Mouse (Mus musculus): ENCODE measurements around the gene Tent4b.
"Not testable (repeated sequence)": the region's sequence is repeated elsewhere in the genome, so short reads cannot be mapped to it uniquely, and the experiment has no call there.

Tent4b gene

GRCm38 (mm10) chr8:88198945-88199571 is at the start of gene Tent4b:
Gene Tent4b (plus strand): TSS chr8:88199213.
- in situ Hi-C loops (cut with MboI; ENCODE audit: low pct_unique_long_range_greater_than_20kb in 1 of 2, low sequenced_read_pairs in 2 of 2, unreplicated experiment in 1 of 2): no loop called here

DNA sequence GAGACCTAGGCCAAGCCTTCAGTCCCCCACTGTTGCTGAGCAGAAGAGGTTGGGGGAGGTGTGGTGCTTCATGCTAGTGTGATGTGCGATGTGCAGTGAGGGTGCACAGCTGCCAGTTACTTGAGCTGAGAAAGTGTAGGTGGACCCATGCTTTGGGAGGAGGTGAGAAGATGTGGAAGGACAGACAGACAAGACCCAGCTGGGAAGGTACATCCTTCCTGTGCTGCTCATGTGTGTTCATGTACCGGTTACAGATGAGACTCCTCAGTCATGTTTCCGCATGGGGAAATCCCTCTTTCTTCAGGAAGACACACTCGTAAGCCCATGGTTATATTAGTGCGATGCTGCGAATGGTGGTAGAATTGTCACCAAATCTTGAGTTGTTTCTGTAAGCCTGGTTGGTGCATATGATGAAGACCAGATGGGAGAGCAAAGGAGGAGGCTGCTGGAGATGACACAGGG is 48.1 kb upstream of the Tent4b start:
- in situ Hi-C loops (cut with MboI; ENCODE audit: low pct_unique_long_range_greater_than_20kb in 1 of 2, low sequenced_read_pairs in 2 of 2, unreplicated experiment in 1 of 2): no loop called here

DNA sequence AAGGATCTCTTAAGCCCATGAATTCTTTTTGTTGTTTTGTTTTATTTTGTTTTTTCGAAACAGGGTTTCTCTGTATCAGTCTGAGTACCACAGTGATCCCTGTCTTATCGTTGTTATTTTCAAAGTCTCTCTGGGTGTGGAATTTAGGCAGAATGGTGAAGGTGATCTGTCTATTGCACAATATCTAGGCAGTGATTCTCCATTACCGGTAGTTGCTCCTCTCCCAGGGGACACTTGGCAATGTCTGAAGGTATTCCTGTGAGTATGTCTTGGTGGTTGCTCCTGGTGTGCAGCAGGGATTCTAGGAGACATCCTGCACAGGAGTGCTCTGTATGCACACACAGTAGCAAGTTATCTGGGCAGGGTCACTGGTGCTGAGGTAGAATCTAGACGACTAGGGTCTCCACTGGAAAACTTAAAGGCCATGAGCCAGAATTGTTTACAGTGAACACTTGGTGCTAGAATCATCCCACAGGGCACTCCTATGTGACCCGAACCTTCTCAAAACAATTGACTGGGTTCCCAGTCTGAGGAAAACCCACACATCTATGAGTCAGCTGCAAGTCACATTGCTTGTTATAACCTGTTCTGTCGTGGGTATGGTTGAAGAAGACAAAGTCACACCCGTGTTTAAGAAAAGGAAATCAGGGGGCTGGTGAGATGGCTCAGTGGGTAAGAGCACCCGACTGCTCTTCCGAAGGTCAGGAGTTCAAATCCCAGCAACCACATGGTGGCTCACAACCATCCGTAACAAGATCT is 38.6 kb upstream of the Tent4b start:
- in situ Hi-C loops (cut with MboI; ENCODE audit: low pct_unique_long_range_greater_than_20kb in 1 of 2, low sequenced_read_pairs in 2 of 2, unreplicated experiment in 1 of 2): no loop called here

DNA sequence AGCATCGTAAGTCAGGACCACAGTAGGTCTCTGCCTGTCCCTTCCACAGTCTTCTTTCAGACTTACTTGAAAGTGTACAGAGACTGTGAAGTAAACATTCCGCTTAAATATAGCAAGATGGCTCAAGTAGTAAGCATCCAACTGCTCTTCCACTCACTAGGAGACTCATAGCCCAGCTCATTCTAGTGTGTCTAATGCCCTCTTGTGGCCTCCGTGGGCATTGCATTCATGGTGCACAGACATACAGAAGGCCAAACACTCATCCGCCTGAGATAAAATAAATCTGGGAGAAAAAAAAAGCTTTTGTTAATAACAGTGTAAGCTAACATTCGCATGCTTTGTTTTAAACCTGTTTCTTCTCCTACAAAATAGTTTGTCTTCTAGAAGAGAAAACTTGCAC is 37.6 kb upstream of the Tent4b start:
- in situ Hi-C loops (cut with MboI; ENCODE audit: low pct_unique_long_range_greater_than_20kb in 1 of 2, low sequenced_read_pairs in 2 of 2, unreplicated experiment in 1 of 2): no loop called here

DNA sequence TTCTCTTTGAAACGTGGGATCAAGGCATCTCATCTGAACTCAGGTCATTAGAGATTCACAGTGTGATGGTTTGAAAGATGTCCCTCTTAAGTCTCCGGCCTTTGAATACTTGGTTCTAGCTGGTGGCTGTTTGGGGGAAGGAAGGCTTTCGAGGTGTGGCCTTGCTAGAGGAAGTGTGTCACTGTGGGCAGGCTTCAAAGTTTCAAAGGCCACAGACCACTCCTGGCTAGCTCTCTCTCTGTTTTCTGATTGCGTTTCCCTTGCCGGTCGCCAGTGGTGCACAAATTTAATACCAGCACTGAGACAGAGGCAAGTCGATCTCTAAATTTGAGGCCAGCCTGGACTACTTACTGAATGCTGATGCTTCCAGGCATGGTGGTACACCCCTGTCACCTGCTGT is 23.7 kb upstream of the Tent4b start:
- in situ Hi-C loops (cut with MboI; ENCODE audit: low pct_unique_long_range_greater_than_20kb in 1 of 2, low sequenced_read_pairs in 2 of 2, unreplicated experiment in 1 of 2): no loop called here

- in situ Hi-C loops (cut with MboI; ENCODE audit: low pct_unique_long_range_greater_than_20kb in 1 of 2, low sequenced_read_pairs in 2 of 2, unreplicated experiment in 1 of 2): no loop called here
Observed at GRCm38 (mm10) chr8:88177291-88177690, 21.7 kb upstream of the Tent4b start.

DNA sequence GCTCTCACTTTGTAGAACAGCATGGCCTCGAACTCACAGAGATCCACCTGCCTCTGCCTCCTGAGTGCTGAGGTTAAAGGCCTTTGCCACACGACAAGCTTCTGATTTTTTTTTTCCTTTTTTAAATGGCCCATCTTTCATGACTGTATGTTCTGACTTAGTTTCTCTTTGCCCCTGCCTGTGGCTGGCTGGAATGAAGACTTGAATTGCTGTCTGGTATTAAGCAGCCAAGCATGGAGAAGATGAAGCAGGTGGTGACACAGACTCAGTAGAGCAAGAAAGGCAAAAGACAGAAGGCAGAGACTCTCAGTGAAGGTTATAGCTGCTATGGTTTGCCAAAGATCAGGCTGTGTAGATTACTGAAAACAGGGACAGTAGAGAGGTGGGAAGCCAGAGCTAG is 15.9 kb upstream of the Tent4b start:
- in situ Hi-C loops (cut with MboI; ENCODE audit: low pct_unique_long_range_greater_than_20kb in 1 of 2, low sequenced_read_pairs in 2 of 2, unreplicated experiment in 1 of 2): no loop called here

DNA sequence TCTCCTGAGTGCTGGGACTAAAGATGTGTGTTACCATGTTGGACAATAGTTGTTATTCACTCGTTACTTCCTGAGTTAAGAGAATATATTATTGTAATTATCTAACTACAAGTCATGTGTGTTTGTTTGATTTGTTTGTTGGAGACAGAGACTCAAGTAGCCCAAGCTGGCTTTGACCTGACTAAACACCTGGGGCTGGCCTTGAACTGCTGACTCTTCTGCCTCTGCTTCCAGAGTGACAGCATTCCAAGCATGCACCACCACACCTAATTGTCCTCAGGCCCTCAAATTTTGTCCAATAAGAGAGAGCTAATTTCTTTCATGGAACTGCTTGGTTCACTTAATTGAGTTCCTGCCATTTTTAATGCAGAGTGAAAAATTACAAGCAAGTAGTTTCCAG is 14.1 kb upstream of the Tent4b start:
- in situ Hi-C loops (cut with MboI; ENCODE audit: low pct_unique_long_range_greater_than_20kb in 1 of 2, low sequenced_read_pairs in 2 of 2, unreplicated experiment in 1 of 2): no loop called here

GRCm38 (mm10) chr8:88185716-88186115 is 13.3 kb upstream of the Tent4b start:
- in situ Hi-C loops (cut with MboI; ENCODE audit: low pct_unique_long_range_greater_than_20kb in 1 of 2, low sequenced_read_pairs in 2 of 2, unreplicated experiment in 1 of 2): no loop called here

- in situ Hi-C loops (cut with MboI; ENCODE audit: low pct_unique_long_range_greater_than_20kb in 1 of 2, low sequenced_read_pairs in 2 of 2, unreplicated experiment in 1 of 2): no loop called here
Observed at GRCm38 (mm10) chr8:88197328-88197727, 1.7 kb upstream of the Tent4b start.

- in situ Hi-C loops (cut with MboI; ENCODE audit: low pct_unique_long_range_greater_than_20kb in 1 of 2, low sequenced_read_pairs in 2 of 2, unreplicated experiment in 1 of 2): no loop called here
Observed at GRCm38 (mm10) chr8:88198551-88198944, 465 bp upstream of the Tent4b start.

GRCm38 (mm10) chr8:88199700-88200601 is 938 bp downstream of the Tent4b start:
- in situ Hi-C loops (cut with MboI; ENCODE audit: low pct_unique_long_range_greater_than_20kb in 1 of 2, low sequenced_read_pairs in 2 of 2, unreplicated experiment in 1 of 2): no loop called here

DNA sequence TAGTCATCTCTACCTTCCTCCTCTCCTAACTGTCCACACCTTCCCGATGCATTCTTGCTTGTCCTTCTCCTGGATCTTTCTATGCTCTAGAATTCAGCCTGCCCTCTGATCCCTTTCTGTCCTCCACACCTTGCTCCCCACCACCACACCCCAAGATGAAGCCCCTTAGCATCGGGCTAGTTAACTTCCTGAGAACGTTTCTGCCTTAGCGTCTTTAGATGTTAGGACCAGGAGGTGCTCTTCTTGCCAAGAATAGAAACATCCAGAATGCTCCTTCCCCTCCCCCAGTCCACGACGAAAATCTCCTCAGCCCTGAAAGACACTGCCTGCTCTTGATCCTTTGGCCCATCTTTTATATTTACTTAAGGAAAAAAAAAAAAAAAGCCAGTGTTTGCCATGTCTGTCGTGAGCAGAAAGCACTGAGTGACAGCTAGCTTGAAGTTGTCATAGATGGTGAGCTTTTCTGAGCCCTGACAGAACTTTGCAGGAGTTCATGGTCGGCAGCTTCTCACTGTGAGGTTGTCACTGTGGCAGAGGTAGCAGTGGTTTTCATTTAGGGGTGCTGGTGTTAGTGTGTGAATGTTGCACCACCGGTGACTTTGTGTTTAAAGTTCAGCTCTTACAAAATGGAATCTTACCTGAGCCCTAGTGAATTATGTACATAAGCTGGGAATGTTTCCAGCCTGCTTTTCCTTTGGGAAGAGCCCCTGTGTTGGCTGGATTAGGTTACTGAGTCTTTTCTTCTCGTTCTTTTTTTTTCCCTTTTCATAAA is 1.9 kb downstream of the Tent4b start:
- in situ Hi-C loops (cut with MboI; ENCODE audit: low pct_unique_long_range_greater_than_20kb in 1 of 2, low sequenced_read_pairs in 2 of 2, unreplicated experiment in 1 of 2): no loop called here

DNA sequence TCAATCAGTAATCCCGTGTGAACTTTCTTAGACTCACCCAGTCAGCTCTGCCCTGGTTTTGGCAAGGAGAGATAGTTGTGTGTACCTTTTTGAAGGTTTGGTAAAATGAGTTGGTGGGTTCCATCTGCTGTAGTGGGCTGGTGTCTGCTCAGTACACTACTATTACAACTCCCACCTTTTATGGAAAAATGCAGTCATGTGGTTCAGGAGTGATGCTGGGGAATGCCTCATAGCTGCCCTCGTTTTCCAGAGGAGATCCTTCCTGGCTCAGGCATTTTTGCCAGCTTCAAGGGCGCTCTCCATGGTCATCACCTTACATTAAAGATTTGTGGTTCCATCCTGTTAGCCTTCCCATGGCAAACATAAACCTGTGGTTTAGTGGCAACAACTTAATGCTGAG is 2.6 kb downstream of the Tent4b start:
- in situ Hi-C loops (cut with MboI; ENCODE audit: low pct_unique_long_range_greater_than_20kb in 1 of 2, low sequenced_read_pairs in 2 of 2, unreplicated experiment in 1 of 2): no loop called here

GRCm38 (mm10) chr8:88206016-88206415 is 7.0 kb downstream of the Tent4b start:
- in situ Hi-C loops (cut with MboI; ENCODE audit: low pct_unique_long_range_greater_than_20kb in 1 of 2, low sequenced_read_pairs in 2 of 2, unreplicated experiment in 1 of 2): no loop called here

- in situ Hi-C loops (cut with MboI; ENCODE audit: low pct_unique_long_range_greater_than_20kb in 1 of 2, low sequenced_read_pairs in 2 of 2, unreplicated experiment in 1 of 2): no loop called here
Observed at GRCm38 (mm10) chr8:88207121-88207821, 8.3 kb downstream of the Tent4b start.

DNA sequence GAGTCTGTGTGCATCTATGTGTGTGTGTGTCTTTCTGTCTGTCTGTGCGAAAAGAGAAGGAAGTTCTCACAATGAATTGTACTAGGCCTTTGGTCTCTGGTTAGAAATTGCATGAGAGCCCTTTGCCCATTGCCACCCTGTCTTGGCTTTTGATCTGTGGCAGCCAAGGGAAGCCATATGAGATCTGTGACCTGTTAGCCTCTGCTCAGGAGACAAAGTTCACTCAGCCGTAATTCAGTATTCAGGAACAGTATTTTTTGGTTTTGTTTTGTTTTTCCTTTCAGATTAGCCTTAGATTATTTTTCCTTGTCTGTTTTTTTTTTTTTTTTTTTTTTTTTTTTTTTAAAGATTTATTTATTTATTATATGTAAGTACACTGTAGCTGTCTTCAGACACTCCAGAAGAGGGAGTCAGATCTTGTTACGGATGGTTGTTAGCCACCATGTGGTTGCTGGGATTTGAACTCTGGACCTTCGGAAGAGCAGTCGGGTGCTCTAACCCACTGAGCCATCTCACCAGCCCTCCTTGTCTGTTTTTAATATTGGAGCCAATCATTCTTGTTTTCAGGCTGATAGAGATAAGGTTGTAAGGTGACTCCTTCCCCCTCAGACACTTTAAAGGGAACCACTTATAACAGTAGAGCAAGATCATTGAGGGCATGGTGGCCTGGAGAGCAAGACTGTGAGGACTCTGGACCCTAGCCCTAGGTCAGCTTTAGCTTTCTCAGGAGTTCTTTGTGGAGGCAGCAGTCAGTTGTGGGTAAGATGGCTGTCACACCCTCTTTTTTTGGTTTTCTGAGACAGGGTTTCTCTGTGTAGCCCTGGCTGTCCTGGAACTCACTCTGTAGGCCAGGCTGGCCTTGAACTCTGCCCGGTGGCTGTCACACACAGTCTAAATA is 11.2 kb downstream of the Tent4b start:
- in situ Hi-C loops (cut with MboI; ENCODE audit: low pct_unique_long_range_greater_than_20kb in 1 of 2, low sequenced_read_pairs in 2 of 2, unreplicated experiment in 1 of 2): not testable (repeated sequence)

Data from mouse embryonic stem cell (cell line).